Mouse (Mus musculus) myocyte (in vitro differentiated cells): Measurements from ENCODE around the gene Ten1.

Source experiments
- E2F4 ChIP-seq: IDR thresholded peaks from one replicate; pipeline ENCODE4 v1.6.1; 2011; ENCODE audit warnings: mild to moderate bottlenecking, control low read depth, moderate library complexity; ENCODE audit not compliant: insufficient read depth
- MYOD1 ChIP-seq, 3 experiments: IDR thresholded peaks; one replicate each; pipeline ENCODE4 v1.6.1; 2011; ENCODE audit warnings: control low read depth in 2 of 3, low read depth in 2 of 3, mild to moderate bottlenecking in 2 of 3, moderate library complexity in 1 of 3; ENCODE audit not compliant: insufficient read length in 2 of 3, control insufficient read depth in 1 of 3
- POLR2A ChIP-seq: IDR thresholded peaks from one replicate; pipeline ENCODE4 v1.6.1; 2011; ENCODE audit warnings: low read depth, mild to moderate bottlenecking, control low read depth, moderate library complexity; ENCODE audit not compliant: insufficient read length
- POLR2AphosphoS2 ChIP-seq: IDR thresholded peaks from one replicate; pipeline ENCODE4 v1.6.1; 2011; ENCODE audit warnings: low read depth, control low read depth; ENCODE audit not compliant: insufficient read length
- SRF ChIP-seq: IDR thresholded peaks from one replicate; pipeline ENCODE4 v1.6.1; 2011; ENCODE audit warnings: low read depth; ENCODE audit not compliant: control insufficient read depth, insufficient read length
- TCF12 ChIP-seq: IDR thresholded peaks from one replicate; pipeline ENCODE4 v1.6.1; 2011; ENCODE audit warnings: mild to moderate bottlenecking, control low read depth; ENCODE audit not compliant: poor library complexity, insufficient read depth, severe bottlenecking
- USF1 ChIP-seq: IDR thresholded peaks from one replicate; pipeline ENCODE4 v1.6.1; 2011; ENCODE audit warnings: low read depth, mild to moderate bottlenecking, control low read depth, moderate library complexity

- TF ChIP-seq SRF (no peak), USF1 (no peak), POLR2A (no peak), MYOD1 (IDR thresholded peaks at IDR 0.05; ENCODE audit: control insufficient read depth in 1 of 3, insufficient read length in 2 of 3, low read depth in 2 of 3) (no peak), E2F4 (no peak), POLR2AphosphoS2 (no peak), TCF12 (no peak)
Observed at GRCm38 (mm10) chr11:116245616-116246015, 47.0 kb downstream of the Ten1 start.
